Mouse (Mus musculus) CD4-positive, CD25-positive, alpha-beta regulatory T cell, adult 4 months (primary cell): Measurements from ENCODE around the gene Ywhaq. TPM values are rescaled to one million over a fixed set of nuclear protein-coding genes. Genes with fewer than 3 reads are reported as not detected.
A peak's percentile ranks its signal among the peaks of the same experiment; 100 is the strongest.

Source experiments
- ATAC-seq: one replicate; pipeline ENCODE4 v1.8.0; 2017
- polyA plus RNA-seq, 2 experiments: library from polyadenylated mRNA; unstranded; fragments of 100-300 nt; shearing (Covaris generic); gene quantifications; one replicate each; pipeline ENCODE4 v1.2.1; 2017

The Ywhaq gene
- polyA plus RNA-seq = 100 to 1,000 TPM; 210 to 222 TPM

GRCm38 (mm10) chr12:21417100-21418070, at the start of gene Ywhaq:
Gene Ywhaq, minus strand, starts transcription at chr12:21417637.
- ATAC-seq = peak; percentile 87

- no peak for ATAC-seq
These were observed 46.0 kb upstream of the Ywhaq start for GRCm38 (mm10) chr12:21463448-21463891.

DNA sequence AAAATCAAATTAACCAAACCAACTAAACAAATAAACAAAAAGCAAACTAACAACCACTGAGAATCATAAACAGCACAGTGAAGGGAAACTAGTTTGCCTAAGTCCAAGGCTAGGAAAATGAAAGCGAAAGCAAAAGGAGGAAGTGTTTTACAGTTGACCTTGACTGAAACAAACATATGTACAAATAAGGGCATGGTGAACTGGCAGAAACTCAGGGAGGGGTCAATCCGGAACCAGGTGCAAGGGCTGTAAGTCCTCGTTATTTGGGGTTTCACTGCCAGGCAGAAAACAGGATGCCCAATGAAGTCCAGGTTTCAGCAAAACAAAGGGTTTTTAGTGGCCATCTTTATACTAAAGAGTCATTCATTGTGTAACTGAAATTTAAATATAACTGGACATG, 45.2 kb upstream of the Ywhaq start:
- peak; percentile 70 for ATAC-seq

GRCm38 (mm10) chr12:21459681-21460080, 42.2 kb upstream of the Ywhaq start:
- peak; percentile 65 for ATAC-seq

GRCm38 (mm10) chr12:21456021-21456420, 38.6 kb upstream of the Ywhaq start:
- ATAC-seq = no peak

- ATAC-seq = peak; percentile 2
These were observed 34.3 kb upstream of the Ywhaq start for GRCm38 (mm10) chr12:21451752-21452151.

- ATAC-seq = peak; percentile 94
These were observed 33.9 kb upstream of the Ywhaq start for GRCm38 (mm10) chr12:21451351-21451750.

DNA sequence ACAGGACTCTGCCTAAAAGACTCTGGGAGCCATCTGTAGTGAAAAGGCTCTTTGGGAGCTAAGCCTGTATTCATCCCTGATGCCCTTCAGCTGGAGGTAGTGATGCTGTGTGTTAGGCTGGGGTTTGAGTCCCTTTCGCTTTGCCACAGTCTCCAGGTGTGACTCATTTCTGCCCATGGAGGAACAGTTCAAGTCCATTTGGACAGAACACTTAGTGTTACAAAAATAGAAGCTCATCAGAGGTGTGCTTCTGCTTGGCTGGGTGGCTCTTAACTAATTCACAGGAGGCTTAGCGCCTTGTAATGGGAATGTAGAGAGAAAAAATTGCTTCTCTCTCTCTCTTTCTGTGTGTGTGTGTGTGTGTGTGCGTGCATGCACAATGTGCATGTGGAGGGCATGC, 26.3 kb upstream of the Ywhaq start:
- ATAC-seq = no peak

- no peak for ATAC-seq
These were observed 24.4 kb upstream of the Ywhaq start for GRCm38 (mm10) chr12:21441870-21442269.

- ATAC-seq = no peak
These were observed 22.0 kb upstream of the Ywhaq start for GRCm38 (mm10) chr12:21439428-21439827.

DNA sequence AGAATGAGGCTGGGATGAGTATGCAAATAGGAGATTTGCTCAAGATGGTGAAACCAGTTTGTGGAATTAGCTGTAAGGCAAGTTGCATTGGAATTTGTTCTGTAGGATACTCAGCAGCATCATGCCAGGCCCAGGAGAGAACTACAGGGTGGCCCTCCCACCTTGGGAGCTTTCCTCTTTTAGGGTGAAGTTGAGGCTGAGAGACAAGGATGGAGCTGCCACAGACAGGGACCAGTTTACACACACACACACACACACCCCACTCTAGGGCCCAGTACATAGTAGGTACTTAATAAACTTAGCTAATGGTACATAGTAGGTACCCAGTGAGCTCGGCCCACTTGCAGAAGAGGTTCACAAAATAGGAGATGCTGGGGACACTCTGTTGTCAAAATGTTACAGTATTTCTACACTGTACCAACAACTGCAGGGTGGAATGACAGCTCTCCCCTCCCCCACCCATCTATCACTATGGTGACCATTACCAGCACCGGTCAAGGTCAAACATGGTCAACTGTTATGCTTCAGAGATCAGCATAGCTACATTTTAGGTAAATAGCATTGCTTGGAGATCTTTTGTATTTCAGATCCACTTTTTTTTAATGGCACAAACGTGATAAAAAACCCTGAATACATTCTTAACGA, 21.4 kb upstream of the Ywhaq start:
- no peak for ATAC-seq

GRCm38 (mm10) chr12:21438294-21438693, 20.9 kb upstream of the Ywhaq start:
- ATAC-seq = no peak

DNA sequence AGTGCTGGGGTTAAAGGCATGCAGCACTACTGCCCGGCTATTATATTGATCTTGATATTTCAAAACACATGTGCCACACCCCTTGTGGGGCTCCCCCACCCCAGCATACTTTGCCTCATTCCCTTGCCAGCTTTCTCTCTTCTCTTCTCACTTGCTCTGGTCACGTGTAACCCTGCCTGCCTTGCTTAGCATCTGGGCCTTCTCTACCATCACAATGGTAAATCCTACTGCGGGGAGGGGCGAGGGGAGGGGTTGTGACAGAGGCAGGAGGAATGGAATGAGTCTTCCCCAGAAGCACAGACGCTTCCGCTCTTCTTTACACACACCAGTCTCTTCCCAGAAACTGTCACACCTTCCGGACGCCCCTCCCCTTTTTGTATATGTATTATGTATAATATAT, 14.5 kb upstream of the Ywhaq start:
- no peak for ATAC-seq

- no peak for ATAC-seq
These were observed 13.6 kb upstream of the Ywhaq start for GRCm38 (mm10) chr12:21431039-21431438.

DNA sequence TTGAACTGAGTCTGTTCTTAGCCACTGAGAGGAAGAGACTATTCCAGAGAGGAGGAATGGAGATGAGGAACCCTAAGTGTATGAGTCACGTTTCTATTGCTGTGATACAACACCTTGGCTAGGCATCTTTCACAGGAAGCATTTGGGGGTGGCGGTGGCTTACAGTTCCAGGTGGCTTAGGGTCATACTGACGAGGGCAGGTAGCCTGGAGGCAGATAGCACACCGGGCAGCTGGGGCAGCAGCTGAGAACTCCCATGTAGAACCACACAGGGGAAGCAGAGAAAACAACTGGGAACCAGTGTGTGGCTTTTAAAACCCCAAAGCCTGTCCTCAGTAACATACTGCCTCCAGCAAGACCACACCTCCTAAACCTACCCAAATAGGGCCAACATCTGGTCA, 12.7 kb upstream of the Ywhaq start:
- ATAC-seq = no peak

DNA sequence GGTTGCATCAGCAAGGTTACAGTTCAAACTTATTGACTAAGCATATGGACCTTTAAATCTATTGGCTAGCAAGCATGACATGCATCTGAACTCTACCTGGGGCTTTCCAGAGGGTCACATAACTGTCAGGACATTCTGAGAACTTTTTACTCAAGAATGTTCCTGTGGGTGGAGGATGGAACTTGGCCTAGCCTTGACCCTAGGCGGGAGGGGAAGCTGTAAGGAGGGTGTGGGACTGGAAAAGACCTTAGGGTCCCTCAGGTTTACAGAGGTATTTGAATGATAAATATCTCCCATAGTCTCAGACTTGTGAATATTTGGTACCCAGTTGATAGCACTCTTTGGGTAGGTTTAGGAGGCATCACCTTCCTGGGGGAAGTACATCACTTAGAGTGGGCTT, 11.6 kb upstream of the Ywhaq start:
- ATAC-seq = no peak

GRCm38 (mm10) chr12:21426065-21426940, 8.9 kb upstream of the Ywhaq start:
- ATAC-seq = peak; percentile 66

GRCm38 (mm10) chr12:21424683-21425082, 7.2 kb upstream of the Ywhaq start:
- no peak for ATAC-seq

DNA sequence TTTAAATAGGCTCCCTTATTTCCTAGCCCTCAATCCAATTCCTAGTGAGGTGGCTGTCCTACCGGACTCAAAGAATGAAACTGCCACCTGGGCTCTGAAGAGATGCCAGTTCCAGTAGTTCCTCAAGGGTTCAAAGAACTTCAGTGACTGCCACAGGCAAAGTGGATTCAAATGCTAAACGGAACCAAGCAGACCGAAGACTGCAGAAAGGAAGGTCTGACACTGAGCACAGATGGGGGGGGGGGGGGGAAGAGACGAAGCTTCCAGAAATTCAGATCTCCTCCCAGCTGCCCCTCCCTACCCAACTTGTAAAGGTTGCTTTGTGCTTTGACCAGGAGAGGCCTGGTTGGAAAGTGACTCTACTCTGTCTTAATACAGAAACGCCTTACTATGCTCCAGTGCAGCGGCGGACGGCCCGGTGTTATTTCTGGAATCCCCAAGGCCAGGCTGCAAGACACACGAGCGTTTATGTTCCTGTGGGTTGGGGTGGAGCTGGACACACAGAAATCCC, 1.2 kb upstream of the Ywhaq start:
- no peak for ATAC-seq

- no peak for ATAC-seq
These were observed 646 bp upstream of the Ywhaq start for GRCm38 (mm10) chr12:21418083-21418482.

DNA sequence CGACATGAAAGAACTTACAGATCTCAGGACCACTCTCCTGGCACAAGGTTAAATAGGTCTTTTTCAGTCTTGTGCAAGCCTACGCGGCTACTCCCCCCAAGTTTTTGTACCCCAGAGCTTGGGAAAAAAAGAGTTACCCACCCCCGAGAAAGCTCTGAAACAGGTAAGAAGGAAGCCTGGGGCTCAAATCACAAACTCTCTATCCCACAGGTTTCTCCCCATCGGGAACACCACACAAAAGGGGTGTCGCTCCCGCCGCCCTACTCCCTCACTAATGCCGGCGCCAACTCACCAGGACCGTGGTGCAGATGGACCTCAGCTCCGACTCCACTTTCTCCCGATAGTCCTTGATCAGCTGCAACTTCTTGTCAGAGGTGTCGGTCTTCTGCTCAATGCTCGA, 931 bp downstream of the Ywhaq start:
- no peak for ATAC-seq

- no peak for ATAC-seq
These were observed 6.8 kb downstream of the Ywhaq start for GRCm38 (mm10) chr12:21410620-21411019.

DNA sequence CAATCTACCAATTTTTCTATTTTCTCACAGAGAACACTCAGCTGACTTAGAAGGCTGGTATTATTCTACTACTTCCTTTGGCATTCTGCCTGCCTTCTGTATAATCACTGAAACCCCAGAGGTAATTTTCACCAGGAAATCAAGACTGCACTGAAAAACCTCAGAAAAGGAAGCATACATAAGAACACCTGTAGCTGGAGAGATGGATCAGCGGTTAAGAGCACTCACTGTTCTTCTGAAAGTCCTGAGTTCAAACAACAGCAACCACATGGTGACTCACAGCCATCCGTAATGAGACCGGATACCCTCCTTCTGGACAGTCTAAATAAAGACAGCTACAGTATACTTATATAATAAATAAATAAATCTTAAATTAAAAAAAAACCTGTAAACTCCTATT, 7.8 kb downstream of the Ywhaq start:
- ATAC-seq = peak; percentile 56
